Mouse (Mus musculus): ENCODE measurements around the gene Wnt1. TPM values are rescaled to one million over a fixed set of nuclear protein-coding genes. Genes with fewer than 3 reads are reported as not detected.

Wnt1 gene
- polyA plus RNA-seq, 1 experiment: 3.5 TPM

- no peak overlapping the region for H3K27ac ChIP-seq (ENCODE audit: control insufficient read depth, insufficient read depth, low read depth, low read length)
- H3K36me3 ChIP-seq (ENCODE audit: control insufficient read depth, insufficient read depth, low read length): no peaks in the 10 kb centered on the region; the same call in 1 of the 2 replicates
- no peaks in the 10 kb centered on the region for H3K4me1 ChIP-seq (ENCODE audit: control insufficient read depth, insufficient read depth, low read length)
- H3K27me3 ChIP-seq (ENCODE audit: control insufficient read depth, insufficient read depth, low read length): no peaks in the 10 kb centered on the region
- TF ChIP-seq CTCF (IDR thresholded peaks at IDR 0.05; ENCODE audit: control insufficient read depth, insufficient read depth, insufficient replicate concordance, low read depth, low read length): no peak
- TF ChIP-seq POLR2A (IDR thresholded peaks at IDR 0.05; ENCODE audit: control insufficient read depth, low read depth, low read length): no peak
- no peak overlapping the region for H3K4me3 ChIP-seq (ENCODE audit: control insufficient read depth, low read depth, low read length)
Measured at GRCm38 (mm10) chr15:98818171-98818570, 28.5 kb downstream of the Wnt1 start.

- TF ChIP-seq CTCF (IDR thresholded peaks at IDR 0.05; ENCODE audit: control insufficient read depth, insufficient read depth, insufficient replicate concordance, low read depth, low read length) (no peak), POLR2A (IDR thresholded peaks at IDR 0.05; ENCODE audit: control insufficient read depth, low read depth, low read length) (no peak)
- H3K27me3 ChIP-seq (ENCODE audit: control insufficient read depth, insufficient read depth, low read length): no peaks in the 10 kb centered on the region
- no peaks in the 10 kb centered on the region for H3K36me3 ChIP-seq (ENCODE audit: control insufficient read depth, insufficient read depth, low read length)
- H3K27ac ChIP-seq (ENCODE audit: control insufficient read depth, insufficient read depth, low read depth, low read length): no peak overlapping the region
- no peaks in the 10 kb centered on the region for H3K4me1 ChIP-seq (ENCODE audit: control insufficient read depth, insufficient read depth, low read length)
- H3K4me3 ChIP-seq (ENCODE audit: control insufficient read depth, low read depth, low read length): no peak overlapping the region
Measured at GRCm38 (mm10) chr15:98820937-98821336, 31.3 kb downstream of the Wnt1 start.

GRCm38 (mm10) chr15:98821403-98821802 lies 31.7 kb downstream of the Wnt1 start:
- Histone ChIP-seq H3K36me3 (ENCODE audit: control insufficient read depth, insufficient read depth, low read length) (no peaks in the 10 kb centered on the region), H3K27me3 (ENCODE audit: control insufficient read depth, insufficient read depth, low read length) (no peaks in the 10 kb centered on the region), H3K27ac (ENCODE audit: control insufficient read depth, insufficient read depth, low read depth, low read length) (no peak overlapping the region), H3K4me3 (ENCODE audit: control insufficient read depth, low read depth, low read length) (no peak overlapping the region), H3K4me1 (ENCODE audit: control insufficient read depth, insufficient read depth, low read length) (no peaks in the 10 kb centered on the region)
- TF ChIP-seq CTCF (IDR thresholded peaks at IDR 0.05; ENCODE audit: control insufficient read depth, insufficient read depth, insufficient replicate concordance, low read depth, low read length): peak; percentile 33; the same call in 1 of the 2 replicates
- no peak for TF ChIP-seq POLR2A (IDR thresholded peaks at IDR 0.05; ENCODE audit: control insufficient read depth, low read depth, low read length)

- Histone ChIP-seq H3K27ac (ENCODE audit: control insufficient read depth, insufficient read depth, low read depth, low read length) (no peak overlapping the region), H3K36me3 (ENCODE audit: control insufficient read depth, insufficient read depth, low read length) (no peaks in the 10 kb centered on the region)
Measured at GRCm38 (mm10) chr15:98822147-98822546, 32.5 kb downstream of the Wnt1 start.

GRCm38 (mm10) chr15:98823434-98823833 lies 33.8 kb downstream of the Wnt1 start:
- TF ChIP-seq CTCF (IDR thresholded peaks at IDR 0.05; ENCODE audit: control insufficient read depth, insufficient read depth, insufficient replicate concordance, low read depth, low read length) (no peak), POLR2A (IDR thresholded peaks at IDR 0.05; ENCODE audit: control insufficient read depth, low read depth, low read length) (no peak)
- H3K4me1 ChIP-seq (ENCODE audit: control insufficient read depth, insufficient read depth, low read length): no peaks in the 10 kb centered on the region
- no peaks in the 10 kb centered on the region for H3K27me3 ChIP-seq (ENCODE audit: control insufficient read depth, insufficient read depth, low read length)
- no peak overlapping the region for H3K4me3 ChIP-seq (ENCODE audit: control insufficient read depth, low read depth, low read length)
- no peaks in the 10 kb centered on the region for H3K36me3 ChIP-seq (ENCODE audit: control insufficient read depth, insufficient read depth, low read length)
- no peak overlapping the region for H3K27ac ChIP-seq (ENCODE audit: control insufficient read depth, insufficient read depth, low read depth, low read length)

More at GRCm38 (mm10) chr15:98822147-98822546, 32.5 kb downstream of the Wnt1 start:
- Histone ChIP-seq H3K4me3 (ENCODE audit: control insufficient read depth, low read depth, low read length) (no peak overlapping the region), H3K27me3 (ENCODE audit: control insufficient read depth, insufficient read depth, low read length) (no peaks in the 10 kb centered on the region), H3K4me1 (ENCODE audit: control insufficient read depth, insufficient read depth, low read length) (no peaks in the 10 kb centered on the region)
- TF ChIP-seq POLR2A (IDR thresholded peaks at IDR 0.05; ENCODE audit: control insufficient read depth, low read depth, low read length) (no peak), CTCF (IDR thresholded peaks at IDR 0.05; ENCODE audit: control insufficient read depth, insufficient read depth, insufficient replicate concordance, low read depth, low read length) (no peak)

- Histone ChIP-seq H3K4me3 (ENCODE audit: control insufficient read depth, low read depth, low read length) (no peak overlapping the region), H3K36me3 (ENCODE audit: control insufficient read depth, insufficient read depth, low read length) (no peaks in the 10 kb centered on the region), H3K27me3 (ENCODE audit: control insufficient read depth, insufficient read depth, low read length) (no peaks in the 10 kb centered on the region), H3K4me1 (ENCODE audit: control insufficient read depth, insufficient read depth, low read length) (peaks cover 2% of the 10 kb centered on the region; the same call in 1 of the 2 replicates), H3K27ac (ENCODE audit: control insufficient read depth, insufficient read depth, low read depth, low read length) (no peak overlapping the region)
- no peak for TF ChIP-seq CTCF (IDR thresholded peaks at IDR 0.05; ENCODE audit: control insufficient read depth, insufficient read depth, insufficient replicate concordance, low read depth, low read length)
- no peak for TF ChIP-seq POLR2A (IDR thresholded peaks at IDR 0.05; ENCODE audit: control insufficient read depth, low read depth, low read length)
Measured at GRCm38 (mm10) chr15:98827611-98828011, 38.0 kb downstream of the Wnt1 start.

GRCm38 (mm10) chr15:98830736-98831683 lies 41.4 kb downstream of the Wnt1 start, which contains the start of gene Prkag1:
Gene Prkag1, minus strand, starts transcription at chr15:98831521.
- Histone ChIP-seq H3K36me3 (ENCODE audit: control insufficient read depth, insufficient read depth, low read length) (no peaks in the 10 kb centered on the region), H3K27ac (ENCODE audit: control insufficient read depth, insufficient read depth, low read depth, low read length) (peak within 1 kb of the TSS; percentile 58), H3K4me3 (ENCODE audit: control insufficient read depth, low read depth, low read length) (peak within 1 kb of the TSS; percentile 94), H3K27me3 (ENCODE audit: control insufficient read depth, insufficient read depth, low read length) (no peaks in the 10 kb centered on the region), H3K4me1 (ENCODE audit: control insufficient read depth, insufficient read depth, low read length) (peaks cover 2% of the 10 kb centered on the region; the same call in 1 of the 2 replicates)
- 0 out of 2 replicates have a peak, but pooled peaks have one; percentile 14 for TF ChIP-seq CTCF (IDR thresholded peaks at IDR 0.05; ENCODE audit: control insufficient read depth, insufficient read depth, insufficient replicate concordance, low read depth, low read length)
- peak; percentile 72 for TF ChIP-seq POLR2A (IDR thresholded peaks at IDR 0.05; ENCODE audit: control insufficient read depth, low read depth, low read length)
